Comparison of ENCODE assay signal across 9 mouse cellular contexts in the genomic region with DNA sequence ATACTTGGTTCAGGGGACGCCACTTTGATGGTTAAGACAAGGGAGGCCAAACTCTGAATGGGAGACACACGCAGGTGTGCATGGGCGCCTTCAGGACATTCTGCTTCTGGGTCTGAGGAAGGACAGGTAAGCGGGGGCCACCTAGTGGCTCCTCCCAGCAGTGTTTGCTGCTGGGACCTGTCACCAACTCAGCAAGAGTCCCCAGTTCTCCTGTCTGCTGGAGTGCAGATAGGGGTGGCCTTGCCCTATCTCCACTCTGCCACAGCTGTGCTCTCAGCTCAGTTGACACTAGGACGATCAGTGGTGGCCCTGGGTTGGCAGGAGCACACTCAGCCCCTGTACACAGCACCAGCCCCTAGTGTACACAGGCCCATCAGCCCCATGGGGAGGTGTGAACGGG. TPM values are rescaled to one million over a fixed set of nuclear protein-coding genes. Genes with fewer than 3 reads are reported as not detected.
DNase-seq lines count a peak whose midpoint lies in the region; ATAC-seq lines count a peak whose summit lies in the region.
"Had no signal": no experiment of that assay in that cellular context is flagged by ENCODE, and none has a peak within 500 bp of the region (broad histone marks: within the 10 kb centered on the region; RNA-seq: fewer than 3 reads in every experiment).

No protein-coding gene starts in this region.

- H3K4me2 ChIP-seq in embryonic facial prominence, embryonic 12.5 days (replicated peaks) = no peak overlapping the region
- H3K4me2 ChIP-seq in limb, embryonic 11.5 days (ENCODE audit: low read depth, severe bottlenecking) = no peak overlapping the region
- H3K4me2 ChIP-seq: limb, embryonic 15.5 days had no signal

- ATAC-seq in frontal cortex, adult (ENCODE audit: low TSS enrichment) = peak; percentile 56; the same call in 1 of the 2 replicates
- ATAC-seq in embryonic facial prominence, embryonic 12.5 days (ENCODE audit: insufficient number of reproducible peaks, insufficient read depth, low FRiP score, low TSS enrichment) = peak; percentile 29; the same call in 1 of the 2 replicates
- no peak for ATAC-seq in limb, embryonic 11.5 days (ENCODE audit: insufficient number of reproducible peaks, low FRiP score, low TSS enrichment, low read depth)

- no peaks in the 10 kb centered on the region for H3K36me3 ChIP-seq in embryonic facial prominence, embryonic 12.5 days
- no peaks in the 10 kb centered on the region for H3K36me3 ChIP-seq in limb, embryonic 11.5 days (ENCODE audit: control insufficient read depth, insufficient read depth, low read length)
- H3K36me3 ChIP-seq: limb, embryonic 15.5 days had no signal

- intact Hi-C loops in heart, postnatal 25 days (cut with DNase I) = loop anchor here (5.0 kb wide), 1 partner anchor 161 kb away; a partner anchor contains a TSS

- WGBS in embryonic facial prominence, embryonic 12.5 days = 25% methylated on average over 6 of the region's 6 CpGs
- WGBS in limb, embryonic 11.5 days = 12% methylated on average over 6 of the region's 6 CpGs

- H3K27me3 ChIP-seq in embryonic facial prominence, embryonic 12.5 days = peaks cover 48% of the 10 kb centered on the region
- H3K27me3 ChIP-seq in limb, embryonic 11.5 days (ENCODE audit: control insufficient read depth, insufficient read depth, low read length) = peaks cover 38% of the 10 kb centered on the region

- no peak for DNase-seq in frontal cortex, postnatal 25 days (ENCODE audit: low spot score in 2 of 2)
- DNase-seq in ES-CJ7 (ENCODE audit: low read depth, low spot score) = peak; percentile 64
- DNase-seq in limb, embryonic 11.5 days (ENCODE audit: low spot score) = peak; percentile 61
- DNase-seq in naive thymus-derived CD4-positive, alpha-beta T cell, adult 2 months (ENCODE audit: low read depth) = peak; percentile 85
- no peak for DNase-seq in layer of hippocampus, adult 8-10 months (ENCODE audit: low spot score in 2 of 2)
- DNase-seq in heart, postnatal 25 days (ENCODE audit: low spot score) = no peak

- H3K9ac ChIP-seq in embryonic facial prominence, embryonic 12.5 days = no peak overlapping the region
- H3K9ac ChIP-seq in limb, embryonic 11.5 days (ENCODE audit: low read length) = no peak overlapping the region
- H3K9ac ChIP-seq: limb, embryonic 15.5 days had no signal

- no peak overlapping the region for H3K4me3 ChIP-seq in embryonic facial prominence, embryonic 12.5 days
- no peak overlapping the region for H3K4me3 ChIP-seq in limb, embryonic 11.5 days (ENCODE audit: low read depth, low read length)
- H3K4me3 ChIP-seq: limb, embryonic 15.5 days had no signal

- H3K27ac ChIP-seq in embryonic facial prominence, embryonic 12.5 days = no peak overlapping the region
- H3K27ac ChIP-seq in limb, embryonic 11.5 days (replicated peaks; ENCODE audit: low read depth, low read length) = no peak overlapping the region
- H3K27ac ChIP-seq: limb, embryonic 15.5 days had no signal

- H3K9me3 ChIP-seq in embryonic facial prominence, embryonic 12.5 days = no peaks in the 10 kb centered on the region
- H3K9me3 ChIP-seq in limb, embryonic 11.5 days (ENCODE audit: control insufficient read depth, low read length) = no peaks in the 10 kb centered on the region
- H3K9me3 ChIP-seq: limb, embryonic 15.5 days had no signal

- peaks cover 28% of the 10 kb centered on the region for H3K4me1 ChIP-seq in embryonic facial prominence, embryonic 12.5 days
- H3K4me1 ChIP-seq in limb, embryonic 11.5 days (ENCODE audit: control insufficient read depth, insufficient read depth, low read length) = peaks cover 17% of the 10 kb centered on the region

RNA-seq across cellular contexts. Expression of a gene that starts 2.1 kb away (rescaled TPM):
- 0.52 and 0.78 TPM in 2 replicates for polyA plus RNA-seq in embryonic facial prominence, embryonic 12.5 days (2016; fragmentation: Nextera tagmentation; extraction: Ambion mirVana)
- 0.03 TPM in 1 of 2 replicates, not detected in the other for polyA plus RNA-seq in limb, embryonic 11.5 days (2014; fragmentation: Nextera tagmentation; extraction: Ambion mirVana)
- 100 to 1,000 TPM in 1 of 4 experiments, 10 to 100 TPM in 3; 82.5 to 102 (median 90.0) TPM for total RNA-seq in layer of hippocampus, adult 8-10 months (2022)
- total RNA-seq in heart, postnatal 25 days (2021) = not detected

RNA-seq across cellular contexts. Expression of a gene that starts 37.5 kb away (rescaled TPM):
- 0.15 and 0.18 TPM in 2 replicates for polyA plus RNA-seq in embryonic facial prominence, embryonic 12.5 days (2016; fragmentation: Nextera tagmentation; extraction: Ambion mirVana)
- 0.09 and 0.31 TPM in 2 replicates for polyA plus RNA-seq in limb, embryonic 11.5 days (2014; fragmentation: Nextera tagmentation; extraction: Ambion mirVana)
- not detected for total RNA-seq in layer of hippocampus, adult 8-10 months (2022)
- not detected for total RNA-seq in heart, postnatal 25 days (2021)

RNA-seq across cellular contexts. Expression of a gene that starts 39.2 kb away (rescaled TPM):
- polyA plus RNA-seq in embryonic facial prominence, embryonic 12.5 days (2016; fragmentation: Nextera tagmentation; extraction: Ambion mirVana) = 1.8 and 2.5 TPM in 2 replicates
- polyA plus RNA-seq in limb, embryonic 11.5 days (2014; fragmentation: Nextera tagmentation; extraction: Ambion mirVana) = 0.13 and 0.17 TPM in 2 replicates
- 1 to 10 TPM; 6.2 to 7.0 (median 6.5) TPM for total RNA-seq in layer of hippocampus, adult 8-10 months (2022)
- under 1 TPM; 0.64 to 0.68 TPM for total RNA-seq in heart, postnatal 25 days (2021)

Comparison
In these comparisons a context has a peak if more than half of its experiments do, and no peak if none do; other contexts are left out.
1. DNase-seq: peak in ES-CJ7 (single experiment), limb, embryonic 11.5 days (single experiment) and naive thymus-derived CD4-positive, alpha-beta T cell, adult 2 months (single experiment); none in frontal cortex, postnatal 25 days (0 of 2), layer of hippocampus, adult 8-10 months (0 of 2) and heart, postnatal 25 days (single experiment).
2. RNA of a gene that starts 2.1 kb away (total RNA-seq): 82.5 to 102 TPM in layer of hippocampus, adult 8-10 months; not detected in heart, postnatal 25 days; every median in the first group is over 10 times any median in the second.
3. RNA of a gene that starts 39.2 kb away (total RNA-seq): 6.2 to 7.0 TPM in layer of hippocampus, adult 8-10 months; 0.64 to 0.68 TPM in heart, postnatal 25 days; every median in the first group is over 4 times any median in the second.